Mouse (Mus musculus): Measurements from ENCODE around the gene Eral1.

The Eral1 gene

DNA sequence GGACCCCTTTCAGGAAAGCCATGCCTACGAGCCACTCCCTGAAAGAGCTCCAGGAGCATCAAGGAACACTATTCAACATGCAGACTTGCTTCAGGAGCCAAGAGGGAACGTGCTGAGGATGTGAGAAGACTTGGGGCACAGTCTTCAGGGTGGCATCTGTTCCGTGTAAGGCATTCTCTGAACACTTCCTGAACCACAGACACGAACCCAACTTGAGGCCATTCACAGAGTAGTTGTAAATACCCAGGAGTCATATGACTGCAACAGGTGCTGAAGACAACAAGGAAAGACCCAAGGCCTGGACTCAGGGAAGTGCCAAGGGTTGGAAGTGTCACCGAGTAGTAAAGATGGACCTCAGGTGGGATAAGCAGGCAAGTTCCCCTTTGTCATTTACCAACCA lies 12.6 kb downstream of the Eral1 start:
- no peak for TF ChIP-seq GATA4 (IDR thresholded peaks at IDR 0.05; ENCODE audit: insufficient replicate concordance, low read length)

DNA sequence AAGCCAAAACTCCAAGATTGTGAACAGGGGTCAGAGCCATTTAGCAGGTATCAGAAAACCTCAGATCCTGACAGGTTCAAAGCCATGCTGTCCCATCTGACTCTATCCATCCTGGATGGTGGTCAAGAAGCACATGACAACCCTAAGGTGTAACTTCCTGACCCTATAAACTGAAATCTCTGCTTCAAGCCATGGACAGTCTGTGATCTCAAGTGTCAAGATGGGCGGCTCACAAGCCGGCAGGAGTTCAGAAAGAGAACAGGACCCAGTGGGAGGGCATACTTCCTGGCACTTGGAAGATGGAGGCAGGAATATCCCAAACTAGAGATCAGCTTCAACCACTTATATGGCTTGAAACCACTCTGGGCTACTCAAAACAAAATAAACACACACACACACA lies 13.5 kb downstream of the Eral1 start:
- no peak for TF ChIP-seq GATA4 (IDR thresholded peaks at IDR 0.05; ENCODE audit: insufficient replicate concordance, low read length)

DNA sequence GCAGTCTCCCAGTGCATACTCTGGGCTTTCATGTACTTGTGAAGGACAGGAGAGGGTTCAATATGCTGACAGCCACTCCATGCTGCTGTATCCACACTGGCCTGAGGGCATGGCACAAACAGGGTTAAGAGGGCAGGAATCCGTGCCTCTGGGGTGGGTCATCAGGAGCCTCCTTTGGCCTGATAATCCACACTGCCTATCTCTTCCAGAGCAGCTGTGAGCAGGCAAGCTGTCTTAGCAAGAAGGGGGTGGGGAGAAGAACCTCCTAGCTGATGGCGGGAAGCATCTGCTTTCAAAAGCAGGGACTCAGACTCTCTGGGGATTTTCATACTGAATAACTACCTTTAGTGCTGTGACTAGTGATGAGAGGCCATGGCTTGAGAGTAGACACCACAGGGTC lies 14.3 kb downstream of the Eral1 start:
- TF ChIP-seq GATA4 (IDR thresholded peaks at IDR 0.05; ENCODE audit: insufficient replicate concordance, low read length), result no peak

DNA sequence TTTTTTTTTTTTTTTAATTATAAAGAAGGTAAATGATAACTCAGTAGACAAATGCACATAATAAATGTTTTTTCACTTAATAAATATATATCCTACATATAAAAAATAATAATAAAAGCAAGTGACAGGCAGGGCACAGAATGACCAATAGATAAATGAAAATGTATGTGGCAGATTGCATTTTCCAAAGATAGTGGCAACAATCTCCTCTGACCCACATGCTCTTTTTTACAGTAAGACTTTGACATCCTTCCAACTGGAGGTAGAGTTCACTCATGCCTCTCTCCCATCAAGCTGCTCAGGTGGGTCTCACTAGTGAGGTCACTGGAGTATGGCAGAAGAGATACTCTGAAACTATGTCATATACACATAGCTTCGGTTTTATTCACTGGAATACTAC lies 17.6 kb downstream of the Eral1 start:
- no peak for TF ChIP-seq GATA4 (IDR thresholded peaks at IDR 0.05; ENCODE audit: insufficient replicate concordance, low read length)

DNA sequence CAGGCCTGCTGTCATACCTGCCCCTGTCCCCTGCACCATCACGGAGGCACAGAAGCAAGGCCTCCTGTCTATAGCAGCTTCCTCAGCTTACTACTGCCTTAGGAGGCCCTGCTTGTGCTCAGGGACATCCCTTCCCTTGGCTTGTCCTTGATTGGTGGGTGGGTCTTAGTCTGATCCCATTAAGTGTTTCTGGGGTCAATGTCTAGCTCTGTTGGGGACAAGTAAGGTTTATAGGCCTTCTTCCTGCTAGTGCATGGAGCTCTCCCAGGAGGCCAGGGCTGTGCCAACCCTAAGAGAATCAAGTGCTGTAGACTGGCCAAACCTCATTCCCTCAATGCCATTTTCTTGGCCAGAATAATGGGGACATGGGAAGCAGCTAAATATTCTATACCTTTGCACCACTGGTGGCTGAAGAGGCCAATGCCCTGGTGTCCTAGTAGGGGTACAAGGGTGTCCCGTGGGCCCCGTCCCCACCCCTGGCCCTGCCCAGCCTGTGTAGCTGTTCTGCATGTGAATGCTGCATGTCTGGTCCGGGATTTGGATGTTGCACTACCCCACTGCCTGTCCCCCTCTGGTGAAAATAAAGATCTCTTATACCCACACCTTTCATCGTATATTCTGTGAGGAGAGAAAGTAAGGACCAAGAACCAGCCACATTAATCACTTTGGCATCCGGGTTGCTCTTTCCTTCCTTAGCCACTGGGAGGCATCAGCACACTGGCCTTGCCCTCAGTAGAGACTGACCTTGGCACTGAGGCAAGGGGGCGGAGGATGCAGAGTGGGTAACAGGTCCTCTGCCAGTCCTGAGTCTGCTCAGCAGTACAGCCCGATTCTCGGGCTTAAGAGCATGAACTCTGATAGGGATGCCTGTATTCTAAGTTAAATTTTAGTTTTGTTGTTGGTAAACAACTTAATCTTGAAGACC lies 20.1 kb downstream of the Eral1 start:
- no peak for TF ChIP-seq GATA4 (IDR thresholded peaks at IDR 0.05; ENCODE audit: insufficient replicate concordance, low read length)

DNA sequence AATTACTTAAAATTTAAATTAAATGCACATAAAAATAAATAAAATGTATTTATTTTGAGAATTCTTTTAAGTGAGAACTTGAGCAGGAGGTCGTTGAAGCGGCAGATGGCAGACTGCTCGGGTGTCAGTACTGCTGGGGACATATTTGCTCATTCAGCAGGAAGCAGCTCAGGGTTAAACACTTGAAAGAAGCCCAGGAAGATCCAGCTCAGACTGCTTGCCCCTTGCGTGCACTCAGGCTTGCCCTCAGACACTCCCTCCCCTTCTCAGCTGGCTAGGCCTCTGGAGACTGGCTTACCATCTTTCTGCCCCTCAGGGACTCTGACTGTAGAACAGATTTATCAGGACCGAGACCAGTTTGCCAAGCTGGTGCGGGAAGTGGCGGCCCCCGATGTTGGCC lies 23.2 kb downstream of the Eral1 start:
- TF ChIP-seq GATA4 (IDR thresholded peaks at IDR 0.05; ENCODE audit: insufficient replicate concordance, low read length), result no peak

DNA sequence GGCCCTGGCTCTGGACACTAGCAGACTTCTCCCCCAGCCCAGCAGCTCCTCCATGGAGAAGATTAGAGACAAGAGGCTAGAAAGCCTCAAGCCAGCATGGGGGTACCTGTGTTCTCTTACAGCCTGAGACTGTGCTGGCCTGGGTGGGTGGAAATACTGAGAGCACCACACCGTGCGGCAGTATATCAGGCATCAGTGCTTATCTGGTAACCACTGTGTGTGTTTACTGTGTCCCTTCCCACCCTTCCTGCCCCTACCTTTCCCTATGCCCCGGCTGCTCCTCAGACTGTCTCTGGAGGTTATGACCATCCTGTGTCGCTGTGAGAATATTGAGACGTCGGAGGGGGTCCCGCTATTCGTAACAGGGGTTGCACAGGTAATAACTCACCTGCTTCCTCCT lies 27.1 kb downstream of the Eral1 start:
- no peak for TF ChIP-seq GATA4 (IDR thresholded peaks at IDR 0.05; ENCODE audit: insufficient replicate concordance, low read length)

DNA sequence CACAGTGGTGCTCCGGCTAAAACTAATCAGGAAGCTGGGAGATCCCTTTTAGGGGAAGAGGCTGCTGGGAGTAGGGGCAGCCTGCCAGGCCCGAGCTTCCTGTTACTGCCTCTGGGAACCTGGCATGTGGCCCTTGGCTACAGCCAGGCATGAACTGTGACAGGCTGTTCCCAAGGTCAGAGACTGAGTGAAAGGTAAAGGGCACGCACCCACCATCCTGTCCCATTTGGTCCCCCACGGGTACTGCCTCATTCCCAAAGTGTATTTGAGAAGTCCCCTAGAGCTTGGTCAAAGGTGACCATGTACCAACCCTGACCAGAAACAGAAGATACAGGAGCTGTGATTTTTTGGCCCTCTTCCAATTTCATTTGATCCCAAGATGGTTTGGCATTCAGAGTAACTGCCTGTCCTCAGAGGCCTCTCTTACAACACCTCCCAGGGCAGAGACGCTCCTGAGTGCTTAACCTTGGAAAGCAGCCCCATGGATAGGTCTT lies 35.4 kb downstream of the Eral1 start:
- TF ChIP-seq GATA4 (IDR thresholded peaks at IDR 0.05; ENCODE audit: insufficient replicate concordance, low read length), result no peak

DNA sequence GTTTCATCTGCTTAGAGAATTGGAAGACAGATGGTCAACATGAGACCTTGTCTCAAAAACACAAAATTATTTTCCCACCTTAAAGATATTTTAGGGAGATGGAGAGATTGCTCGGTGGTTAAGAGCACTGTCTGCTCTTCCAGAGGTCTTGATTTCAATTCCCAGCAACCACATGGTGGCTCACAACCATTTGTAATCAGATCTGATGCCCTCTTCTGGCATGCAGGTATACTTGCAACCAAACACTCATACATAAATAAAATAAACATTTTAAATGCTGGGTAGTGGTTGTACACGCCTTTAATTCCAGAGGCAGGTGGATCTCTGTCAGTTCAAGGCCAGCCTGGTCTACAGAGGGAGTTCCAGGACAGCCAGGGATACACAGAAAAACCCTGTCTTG lies 39.3 kb downstream of the Eral1 start:
- TF ChIP-seq GATA4 (IDR thresholded peaks at IDR 0.05; ENCODE audit: insufficient replicate concordance, low read length), result no peak

DNA sequence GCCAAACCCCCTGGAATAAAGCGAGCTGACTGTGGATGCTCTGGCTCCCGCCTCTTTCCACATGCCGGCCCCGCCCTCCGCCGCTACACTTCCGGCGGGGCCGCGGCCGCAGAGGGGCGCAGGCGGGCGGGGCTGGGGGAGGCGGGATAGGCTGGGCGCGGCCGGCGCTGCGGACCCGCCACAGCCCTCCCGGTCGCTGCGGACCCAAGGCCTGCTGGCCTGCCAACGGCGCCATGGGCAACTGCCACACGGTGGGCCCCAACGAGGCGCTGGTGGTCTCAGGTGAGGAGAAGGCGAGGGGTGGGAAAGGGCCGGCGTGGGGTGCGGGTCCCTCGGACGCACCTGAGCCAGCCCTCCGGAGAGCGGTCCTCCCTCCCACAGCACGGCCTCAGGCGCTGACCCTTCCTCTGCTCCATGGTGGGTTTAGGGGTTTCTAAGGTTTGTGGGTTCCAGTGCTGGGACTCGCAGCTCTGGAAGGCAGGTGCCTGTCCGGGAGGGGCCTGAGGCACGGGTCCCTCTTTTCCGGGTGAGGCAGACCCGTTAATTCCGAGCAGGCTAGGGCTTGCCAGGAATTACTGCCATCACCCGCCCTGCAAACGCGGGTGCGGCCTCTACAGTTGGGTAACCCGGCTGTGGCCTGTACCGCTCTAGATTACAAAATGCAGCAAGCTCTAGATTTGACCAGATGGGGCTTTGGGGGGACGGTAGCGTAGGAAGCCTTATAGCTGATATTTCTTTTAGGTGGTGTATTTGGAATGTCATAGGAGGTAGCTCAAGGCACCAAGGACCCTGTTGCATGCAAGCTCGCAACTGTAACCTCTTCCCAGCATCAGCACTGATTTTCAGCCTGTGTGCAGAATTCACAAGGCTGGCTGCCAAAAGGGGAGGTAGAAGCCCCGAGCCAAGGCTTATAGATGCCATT lies 42.1 kb downstream of the Eral1 start, which contains the start of gene Flot2:
Gene Flot2, plus strand, starts transcription at position 101 of the 922 bp plus-strand sequence.
- TF ChIP-seq GATA4 (IDR thresholded peaks at IDR 0.05; ENCODE audit: insufficient replicate concordance, low read length), result no peak

DNA sequence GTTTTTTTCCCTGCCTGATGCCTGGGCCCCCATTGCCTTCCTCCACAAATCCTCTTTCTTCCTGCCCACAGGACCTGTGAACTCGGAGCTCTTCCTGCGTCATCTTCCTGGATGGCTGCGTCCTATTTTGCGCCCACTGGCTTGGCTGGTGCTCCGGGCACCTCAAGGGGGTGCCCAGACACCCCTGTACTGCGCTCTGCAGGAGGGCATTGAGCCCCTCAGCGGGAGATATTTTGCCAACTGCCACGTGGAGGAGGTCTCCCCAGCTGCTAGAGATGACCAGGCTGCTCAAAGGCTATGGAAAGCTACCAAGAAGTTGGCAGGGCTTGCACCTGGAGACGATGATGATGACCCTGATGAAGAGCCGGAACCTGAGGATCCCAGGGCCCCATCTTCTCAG lies 43.4 kb downstream of the Eral1 start:
- TF ChIP-seq GATA4 (IDR thresholded peaks at IDR 0.05; ENCODE audit: insufficient replicate concordance, low read length), result no peak

DNA sequence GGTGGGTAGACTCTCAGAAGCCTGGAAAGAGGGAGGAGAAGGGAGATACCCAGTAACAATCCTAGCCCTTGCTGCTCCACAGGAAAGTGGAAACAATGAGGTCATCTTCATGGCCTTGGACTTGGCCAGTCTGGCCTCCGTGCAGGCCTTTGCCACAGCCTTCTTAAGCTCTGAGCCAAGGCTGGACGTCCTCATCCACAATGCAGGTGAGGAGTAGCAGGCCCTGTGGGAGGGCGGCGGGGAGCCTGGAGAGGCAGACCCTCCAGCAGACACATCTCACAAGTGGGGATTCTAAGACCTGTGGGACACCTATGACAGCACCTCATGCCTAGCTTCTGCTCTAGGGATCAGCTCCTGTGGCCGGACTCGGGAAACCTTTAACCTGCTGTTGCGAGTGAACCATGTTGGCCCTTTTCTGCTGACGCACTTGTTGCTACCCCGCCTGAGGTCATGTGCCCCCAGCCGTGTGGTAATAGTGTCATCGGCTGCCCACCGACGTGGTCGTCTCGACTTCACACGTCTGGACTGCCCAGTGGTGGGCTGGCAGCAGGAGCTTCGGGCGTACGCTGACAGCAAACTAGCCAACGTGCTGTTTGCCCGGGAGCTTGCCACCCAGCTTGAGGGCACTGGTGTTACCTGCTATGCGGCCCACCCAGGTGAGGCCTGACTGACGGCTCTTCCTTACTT lies 46.1 kb downstream of the Eral1 start:
- TF ChIP-seq GATA4 (IDR thresholded peaks at IDR 0.05; ENCODE audit: insufficient replicate concordance, low read length), result no peak

DNA sequence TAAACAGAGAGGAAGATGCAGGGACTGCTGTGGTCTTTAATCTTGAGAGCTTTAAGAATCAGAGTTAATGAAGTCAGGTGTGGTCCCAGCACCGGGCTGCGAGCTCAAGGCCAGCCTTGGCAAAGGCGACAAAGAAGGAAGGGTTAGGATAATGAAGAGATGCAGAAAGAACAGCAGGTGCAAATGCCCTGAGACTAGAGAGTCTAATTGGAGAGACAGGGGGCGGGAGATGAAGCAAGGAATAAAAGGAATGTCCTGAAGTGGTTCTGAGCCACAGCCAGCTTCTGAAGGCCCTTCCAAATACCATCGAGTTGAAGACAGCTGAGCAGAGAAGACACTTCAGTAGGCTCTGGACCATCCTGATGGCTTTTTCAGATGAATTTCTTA lies 47.4 kb downstream of the Eral1 start:
- no peak for TF ChIP-seq GATA4 (IDR thresholded peaks at IDR 0.05; ENCODE audit: insufficient replicate concordance, low read length)

DNA sequence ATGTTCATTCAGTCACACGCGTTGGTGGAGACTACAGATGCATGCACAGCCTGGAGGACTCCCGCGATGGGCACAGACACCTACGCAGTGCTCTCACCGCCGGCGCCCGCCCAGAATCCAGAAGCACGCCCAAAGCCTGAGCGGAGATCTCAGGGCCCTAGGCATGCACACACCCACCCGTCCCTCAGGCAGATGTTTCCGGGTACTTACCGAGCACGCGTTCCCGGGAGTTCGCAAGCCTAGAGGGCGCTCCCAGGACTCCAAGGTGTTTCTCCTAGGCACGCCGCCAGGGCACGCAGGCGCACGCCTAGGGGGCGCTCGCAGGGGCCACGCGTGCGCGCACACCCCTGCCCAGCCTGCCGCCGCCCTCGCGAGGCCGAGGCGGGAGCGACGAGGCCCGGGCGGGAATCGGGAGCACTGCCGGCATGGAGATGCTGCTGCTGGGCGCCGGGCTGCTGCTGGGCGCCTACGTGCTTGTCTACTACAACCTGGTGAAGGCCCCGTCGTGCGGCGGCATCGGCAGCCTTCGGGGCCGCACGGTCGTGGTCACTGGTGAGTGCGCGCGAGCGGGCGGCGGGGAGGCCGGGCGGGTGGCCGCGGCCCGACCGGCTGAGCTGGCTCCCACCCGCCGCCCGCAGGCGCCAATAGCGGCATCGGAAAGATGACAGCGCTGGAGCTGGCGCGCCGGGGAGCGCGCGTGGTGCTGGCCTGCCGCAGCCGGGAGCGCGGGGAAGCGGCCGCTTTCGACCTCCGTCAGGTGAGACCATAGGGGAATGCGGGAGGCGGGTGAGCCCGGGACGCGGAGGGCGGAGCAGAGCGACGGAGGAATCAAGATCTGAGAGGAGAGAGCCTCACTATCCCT lies 48.0 kb downstream of the Eral1 start, which contains the start of gene Dhrs13:
Gene Dhrs13, plus strand, starts transcription at position 334 of the 862 bp plus-strand sequence.
- no peak; the same call in 1 of the 2 replicates for TF ChIP-seq GATA4 (IDR thresholded peaks at IDR 0.05; ENCODE audit: insufficient replicate concordance, low read length)

Measured in liver, adult (tissue).